Mouse (Mus musculus) testis, postnatal 14 days (tissue): ENCODE measurements around the gene Ubtd1.
A peak's percentile ranks its signal among the peaks of the same experiment; 100 is the strongest.

ENCODE experiments used
- DNase-seq: peaks from one replicate; pipeline ENCODE4 v3.0.0; 2021; ENCODE audit warnings: low spot score

Gene Ubtd1

GRCm38 (mm10) chr19:41981595-41981927 is at the start of gene Ubtd1:
TSS of gene Ubtd1 (plus strand) at chr19:41981763.
- no peak for DNase-seq

- DNase-seq: no peak
Observed at GRCm38 (mm10) chr19:41932686-41933085, 48.9 kb upstream of the Ubtd1 start.

- DNase-seq: peak; percentile 98
Observed at GRCm38 (mm10) chr19:41933179-41934086, 48.1 kb upstream of the Ubtd1 start, which contains the start of the genes Exosc1 and Zdhhc16. TSS of gene Exosc1 (minus strand) at chr19:41933423. TSS of gene Zdhhc16 (plus strand) at chr19:41933480.

GRCm38 (mm10) chr19:41934124-41934523 is 47.4 kb upstream of the Ubtd1 start:
- DNase-seq: no peak

- peak; percentile 70 for DNase-seq
Observed at GRCm38 (mm10) chr19:41935921-41936320, 45.6 kb upstream of the Ubtd1 start.

GRCm38 (mm10) chr19:41938539-41938938 is 43.0 kb upstream of the Ubtd1 start:
- no peak for DNase-seq

GRCm38 (mm10) chr19:41943841-41944240 is 37.7 kb upstream of the Ubtd1 start:
- DNase-seq: no peak

GRCm38 (mm10) chr19:41952287-41952686 is 29.3 kb upstream of the Ubtd1 start:
- DNase-seq: no peak

GRCm38 (mm10) chr19:41953574-41953973 is 28.0 kb upstream of the Ubtd1 start:
- DNase-seq: no peak

- no peak for DNase-seq
Observed at GRCm38 (mm10) chr19:41969618-41970017, 11.9 kb upstream of the Ubtd1 start.

GRCm38 (mm10) chr19:41973891-41974794 is 7.4 kb upstream of the Ubtd1 start:
- DNase-seq: peak; percentile 43

GRCm38 (mm10) chr19:41980422-41980818 is 1.1 kb upstream of the Ubtd1 start:
- DNase-seq: no peak

GRCm38 (mm10) chr19:41980819-41981594 is 556 bp upstream of the Ubtd1 start, which contains the start of gene Mms19:
TSS of gene Mms19 (minus strand) at chr19:41981157.
- peak; percentile 100 for DNase-seq

GRCm38 (mm10) chr19:41981931-41982790 is 598 bp downstream of the Ubtd1 start:
- no peak for DNase-seq

- no peak for DNase-seq
Observed at GRCm38 (mm10) chr19:41982791-41983150, 1.2 kb downstream of the Ubtd1 start.

GRCm38 (mm10) chr19:41985994-41986393 is 4.4 kb downstream of the Ubtd1 start:
- no peak for DNase-seq

GRCm38 (mm10) chr19:41987206-41987605 is 5.6 kb downstream of the Ubtd1 start:
- DNase-seq: no peak

GRCm38 (mm10) chr19:41989810-41990209 is 8.2 kb downstream of the Ubtd1 start:
- no peak for DNase-seq

- DNase-seq: no peak
Observed at GRCm38 (mm10) chr19:41991926-41992477, 10.4 kb downstream of the Ubtd1 start.

GRCm38 (mm10) chr19:41992971-41993370 is 11.4 kb downstream of the Ubtd1 start:
- no peak for DNase-seq

GRCm38 (mm10) chr19:41993484-41993883 is 11.9 kb downstream of the Ubtd1 start:
- peak; percentile 84 for DNase-seq
